Mouse (Mus musculus) gastrocnemius, adult 2 months (tissue): ENCODE data around the gene Kif3c. TPM values are rescaled to one million over a fixed set of nuclear protein-coding genes. Genes with fewer than 3 reads are reported as not detected.
A peak's percentile ranks its signal among the peaks of the same experiment; 100 is the strongest.

Source experiments
- DNase-seq: peaks from one replicate; pipeline ENCODE4 v3.0.0; 2022
- H3K27ac ChIP-seq: fragments of 200-600 bp; 2 replicates; pipeline ENCODE4 v1.8.1; 2022; ENCODE audit warnings: mild to moderate bottlenecking
- H3K4me3 ChIP-seq: fragments of 200-600 bp; 2 replicates; pipeline ENCODE4 v1.8.1; 2022; ENCODE audit warnings: mild to moderate bottlenecking, moderate library complexity
- CTCF ChIP-seq: fragments of 200-600 bp; IDR thresholded peaks from 2 replicates; pipeline ENCODE4 v1.8.1; 2022; ENCODE audit warnings: antibody characterized with exemption, mild to moderate bottlenecking, moderate library complexity
- intact Hi-C: fragments of 180-260 bp; cut with DNase I; formaldehyde crosslinking; loops from one replicate; pipeline ENCODE4 v1.15.1; 2025
- long read RNA-seq, 2 experiments: library from polyadenylated mRNA; stranded (forward); transcript quantifications; one replicate each; pipeline ENCODE4 v2.0.0; 2021
- total RNA-seq, 2 experiments: library from RNA; stranded (reverse); gene quantifications; 2 replicates each; pipeline ENCODE4 v1.2.3; 2021

Gene Kif3c
- 10 to 100 TPM; 20.7 to 24.1 TPM for total RNA-seq
- long read RNA-seq, experiment 1, full-length matches to known transcripts: 60 of 67 reads
- long read RNA-seq, experiment 1, partial matches to known transcripts: 2 of 67 reads
- long read RNA-seq, experiment 1, other reads (novel, unspliced or antisense): 5 of 67 reads
- long read RNA-seq, experiment 2, full-length matches to known transcripts: 53 of 61 reads
- long read RNA-seq, experiment 2, partial matches to known transcripts: 0 of 61 reads
- long read RNA-seq, experiment 2, other reads (novel, unspliced or antisense): 8 of 61 reads

DNA sequence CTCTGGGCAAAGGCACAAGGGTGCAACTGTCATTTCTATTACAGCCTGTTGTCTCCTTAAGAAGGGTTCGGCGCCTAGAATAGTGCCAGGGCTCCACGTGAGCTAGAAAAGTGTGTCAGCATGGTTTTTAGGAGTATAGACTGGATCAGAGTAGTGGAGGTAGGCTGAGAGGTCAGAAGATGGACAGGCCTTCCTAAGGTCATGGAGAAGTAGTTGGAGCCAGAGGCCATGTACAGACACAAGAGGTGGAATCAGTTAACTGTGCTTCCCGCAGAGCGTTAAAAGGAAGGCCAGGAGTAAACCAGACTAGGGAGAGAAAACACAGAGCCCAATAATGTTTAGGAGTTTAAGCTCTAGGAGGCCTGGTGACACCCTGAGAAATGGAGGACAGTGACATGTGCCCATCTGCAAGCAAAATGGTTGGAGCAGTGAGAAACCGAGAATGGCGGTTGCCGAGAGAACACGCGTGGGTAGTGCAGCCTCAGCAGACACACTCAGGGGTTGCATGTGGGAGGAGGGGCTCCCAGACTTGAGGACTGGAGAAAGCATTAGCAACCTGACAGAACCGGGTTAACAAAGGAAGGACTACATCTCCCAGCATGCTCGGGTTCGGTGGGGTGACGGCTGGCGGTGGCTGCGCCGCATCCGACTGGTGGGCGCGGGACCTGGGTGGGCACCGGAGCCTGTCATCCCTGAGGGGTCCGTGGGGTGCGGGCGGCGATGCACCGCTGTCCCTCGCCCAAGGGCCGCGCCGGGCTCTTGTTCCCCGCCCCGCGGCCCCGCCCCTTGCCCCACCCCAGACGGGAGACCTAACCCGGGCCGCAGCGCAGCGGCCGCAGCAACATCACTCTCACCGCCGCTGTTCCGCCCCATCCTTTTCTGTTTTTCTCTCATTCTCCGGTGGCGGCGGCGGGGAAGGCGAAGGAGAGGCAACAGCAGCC lies at the start of gene Kif3c:
Gene Kif3c (plus strand): TSS at position 625 of the 941 bp plus-strand sequence.
- Histone ChIP-seq H3K4me3 (peak within 1 kb of the TSS; percentile 79), H3K27ac (peak within 1 kb of the TSS; percentile 83)
- TF ChIP-seq CTCF: no peak
- intact Hi-C loops: no loop called here
- DNase-seq: peak; percentile 77

- Histone ChIP-seq H3K27ac (peak overlapping the region; percentile 92), H3K4me3 (peak overlapping the region; percentile 33; the same call in 1 of the 2 replicates)
- no peak for TF ChIP-seq CTCF
- peak; percentile 78 for DNase-seq
- intact Hi-C loops: no loop called here
Measured at GRCm38 (mm10) chr12:3316083-3316482, 48.8 kb upstream of the Kif3c start.

DNA sequence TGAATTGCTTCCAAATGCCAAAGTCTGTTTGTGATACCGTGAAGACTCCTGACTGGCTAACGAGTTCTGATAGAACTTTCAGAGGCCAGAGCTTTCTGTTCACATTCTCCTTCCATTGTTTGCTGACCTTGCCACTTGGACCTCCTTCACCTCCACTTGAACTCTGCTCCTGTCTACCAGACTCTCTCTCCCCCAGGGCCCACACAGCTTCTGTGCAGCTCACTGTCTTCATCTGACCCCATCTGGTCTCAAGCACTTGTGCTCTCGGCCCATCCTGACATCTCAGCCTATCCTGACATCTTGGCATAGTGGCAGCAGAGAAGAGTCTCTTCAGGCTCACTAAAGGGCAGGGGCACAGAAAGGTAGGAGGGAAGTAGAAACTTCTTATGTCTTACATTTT lies 48.0 kb upstream of the Kif3c start:
- peak overlapping the region; percentile 11 for H3K4me3 ChIP-seq
- no peak for DNase-seq
- no peak for TF ChIP-seq CTCF
- intact Hi-C loops: no loop called here
- H3K27ac ChIP-seq: peak overlapping the region; percentile 92

GRCm38 (mm10) chr12:3319377-3319776 lies 45.6 kb upstream of the Kif3c start:
- no peak for TF ChIP-seq CTCF
- peak overlapping the region; percentile 67 for H3K4me3 ChIP-seq
- H3K27ac ChIP-seq: peak overlapping the region; percentile 92
- peak; percentile 95 for DNase-seq
- intact Hi-C loops: loop anchor here (2.0 kb wide), 1 partner anchor 31 kb away; no protein-coding TSS in a partner anchor

- H3K4me3 ChIP-seq: peak overlapping the region; percentile 35
- H3K27ac ChIP-seq: peak overlapping the region; percentile 86
- intact Hi-C loops: no loop called here
- DNase-seq: peak; percentile 77
- no peak for TF ChIP-seq CTCF
Measured at GRCm38 (mm10) chr12:3323241-3323640, 41.7 kb upstream of the Kif3c start.

DNA sequence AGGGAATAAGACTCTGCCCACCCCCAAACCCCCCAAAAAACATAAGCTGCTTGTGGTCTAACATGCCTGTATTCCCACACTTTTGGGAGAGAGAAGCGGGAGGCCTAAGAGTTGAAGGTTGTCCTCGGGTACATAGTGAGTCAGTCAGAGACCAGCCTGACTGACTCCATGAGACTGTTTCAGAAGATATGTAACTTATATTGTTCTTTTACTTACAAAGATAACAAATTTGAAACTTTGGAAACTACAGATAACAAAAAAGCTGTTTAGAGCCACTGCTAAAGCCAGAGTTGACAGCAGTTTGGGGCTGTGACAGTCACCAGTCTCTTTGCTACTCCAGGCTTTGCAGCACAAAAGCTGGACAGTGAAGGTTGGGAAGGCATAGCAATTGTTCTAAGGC lies 39.7 kb upstream of the Kif3c start:
- intact Hi-C loops: no loop called here
- no peak for DNase-seq
- Histone ChIP-seq H3K4me3 (no peak overlapping the region), H3K27ac (no peak overlapping the region)
- no peak for TF ChIP-seq CTCF

DNA sequence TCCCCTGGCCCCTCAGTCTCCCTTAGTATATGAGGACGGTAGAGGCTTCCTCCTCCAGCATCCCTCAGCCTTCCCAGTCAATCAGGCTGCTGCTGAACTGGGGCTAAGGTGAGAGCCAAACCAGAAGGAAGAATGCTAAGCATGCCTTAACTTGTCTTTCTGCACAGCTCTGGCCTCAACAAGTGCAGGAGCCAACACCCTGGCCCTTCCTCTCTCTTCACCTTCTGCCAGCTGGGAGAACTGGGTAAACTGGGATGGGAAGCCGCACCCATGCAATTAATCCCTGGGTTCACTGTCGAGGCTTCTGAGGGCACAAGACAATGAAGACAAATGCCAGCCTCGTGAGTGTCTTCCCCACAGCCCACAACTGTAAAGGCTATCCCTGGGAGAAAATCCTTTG lies 35.3 kb upstream of the Kif3c start:
- intact Hi-C loops: no loop called here
- Histone ChIP-seq H3K27ac (no peak overlapping the region), H3K4me3 (no peak overlapping the region)
- no peak for TF ChIP-seq CTCF
- DNase-seq: no peak

- TF ChIP-seq CTCF: no peak
- intact Hi-C loops: no loop called here
- H3K27ac ChIP-seq: no peak overlapping the region
- no peak overlapping the region for H3K4me3 ChIP-seq
- no peak for DNase-seq
Measured at GRCm38 (mm10) chr12:3338931-3339330, 26.0 kb upstream of the Kif3c start.

DNA sequence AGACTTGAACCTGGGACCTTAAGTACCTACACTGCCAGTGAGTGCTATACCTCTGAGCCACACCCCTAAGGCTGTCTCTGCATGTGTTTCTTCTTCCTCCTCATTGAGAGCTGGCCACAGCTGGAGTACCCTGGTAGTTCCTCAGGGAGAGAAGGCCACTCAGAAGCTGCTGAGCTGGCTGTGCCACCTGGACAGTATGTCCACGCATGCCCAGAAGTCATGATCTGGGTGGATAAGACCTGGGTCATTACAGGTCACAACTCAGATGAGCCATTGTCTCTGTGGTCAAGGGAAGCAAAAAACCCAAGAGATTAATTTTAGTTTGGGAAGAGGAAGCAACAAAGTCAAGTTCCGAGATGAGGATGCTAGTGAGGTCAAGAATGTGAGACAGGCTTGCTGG lies 20.8 kb upstream of the Kif3c start:
- no peak for DNase-seq
- Histone ChIP-seq H3K4me3 (no peak overlapping the region), H3K27ac (no peak overlapping the region)
- intact Hi-C loops: no loop called here
- no peak for TF ChIP-seq CTCF

- Histone ChIP-seq H3K4me3 (no peak overlapping the region), H3K27ac (no peak overlapping the region)
- intact Hi-C loops: no loop called here
- no peak for TF ChIP-seq CTCF
- no peak for DNase-seq
Measured at GRCm38 (mm10) chr12:3345038-3345437, 19.9 kb upstream of the Kif3c start.

- Histone ChIP-seq H3K4me3 (no peak overlapping the region), H3K27ac (no peak overlapping the region)
- intact Hi-C loops: no loop called here
- no peak for DNase-seq
- TF ChIP-seq CTCF: no peak
Measured at GRCm38 (mm10) chr12:3347682-3348081, 17.2 kb upstream of the Kif3c start.

- intact Hi-C loops: no loop called here
- H3K27ac ChIP-seq: peak overlapping the region; percentile 89
- no peak overlapping the region for H3K4me3 ChIP-seq
- TF ChIP-seq CTCF: no peak
- DNase-seq: peak; percentile 36
Measured at GRCm38 (mm10) chr12:3349387-3349786, 15.5 kb upstream of the Kif3c start.

DNA sequence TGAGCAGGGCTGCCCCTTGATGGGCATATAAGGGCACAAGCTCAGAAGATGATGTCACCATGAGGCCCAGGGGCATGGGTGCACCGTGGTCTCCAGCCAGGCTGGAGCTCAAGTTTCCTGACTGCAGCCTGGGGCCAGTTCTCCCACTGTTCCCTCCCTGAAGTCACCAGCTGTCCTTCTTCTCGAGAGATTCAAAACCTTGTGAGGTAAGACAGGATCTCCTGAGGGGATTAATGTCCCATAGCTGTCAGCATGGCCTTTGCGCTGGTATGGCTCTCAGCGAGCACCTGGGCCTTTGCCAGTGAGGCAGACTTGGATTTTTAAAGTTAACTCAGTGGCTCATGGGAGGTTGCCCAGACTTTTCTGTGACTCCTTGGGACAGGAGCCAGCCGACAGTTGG lies 14.8 kb upstream of the Kif3c start:
- TF ChIP-seq CTCF: no peak
- Histone ChIP-seq H3K4me3 (peak overlapping the region; percentile 28), H3K27ac (peak overlapping the region; percentile 89)
- intact Hi-C loops: loop anchor here (2.0 kb wide), 1 partner anchor 31 kb away; no protein-coding TSS in a partner anchor
- DNase-seq: peak; percentile 90
